Mouse (Mus musculus) heart, postnatal 0 days (tissue): ENCODE measurements around the gene Glrx2. TPM values are rescaled to one million over a fixed set of nuclear protein-coding genes. Genes with fewer than 3 reads are reported as not detected.

Experiments
- ATAC-seq: fragments of 200-750 bp; cut with Nextera tagmentation; 2 replicates; pipeline ENCODE4 v1.8.0; 2017; ENCODE audit warnings: low read depth, moderate number of reproducible peaks, moderate library complexity; ENCODE audit not compliant: insufficient read depth
- DNase-seq: peaks from one replicate; pipeline ENCODE4 v3.0.0-alpha.2; 2016; ENCODE audit warnings: low spot score
- H3K27ac ChIP-seq: fragments of 300-500 bp; sonication (generic); 2 replicates; pipeline ENCODE4 v1.5.1; 2014; ENCODE audit warnings: low read depth, mild to moderate bottlenecking
- H3K27me3 ChIP-seq: fragments of 300-500 bp; sonication (generic); 2 replicates; pipeline ENCODE4 v1.6.1; 2014; ENCODE audit warnings: low read length, mixed read lengths; ENCODE audit not compliant: control insufficient read depth, insufficient read depth
- H3K36me3 ChIP-seq: fragments of 300-500 bp; sonication (generic); replicated peaks from 2 replicates; pipeline ENCODE4 v1.6.1; 2014; ENCODE audit warnings: low read length, mixed read lengths; ENCODE audit not compliant: control insufficient read depth, insufficient read depth
- H3K4me1 ChIP-seq: fragments of 300-500 bp; sonication (generic); 2 replicates; pipeline ENCODE4 v1.6.1; 2014; ENCODE audit warnings: antibody characterized with exemption; ENCODE audit not compliant: control insufficient read depth, insufficient read depth
- H3K4me2 ChIP-seq: fragments of 300-500 bp; sonication (generic); 2 replicates; pipeline ENCODE4 v1.6.1; 2014; ENCODE audit warnings: low read depth, mild to moderate bottlenecking, low read length, moderate library complexity
- H3K4me3 ChIP-seq: fragments of 300-500 bp; sonication (generic); 2 replicates; pipeline ENCODE4 v1.5.1; 2014; ENCODE audit warnings: low read depth, low read length
- H3K9ac ChIP-seq: fragments of 300-500 bp; sonication (generic); replicated peaks from 2 replicates; pipeline ENCODE4 v1.6.1; 2014; ENCODE audit warnings: low read depth, low read length, mixed read lengths
- H3K9me3 ChIP-seq: fragments of 300-500 bp; sonication (generic); replicated peaks from 2 replicates; pipeline ENCODE4 v1.6.1; 2016; ENCODE audit warnings: low read length; ENCODE audit not compliant: control insufficient read depth
- CTCF ChIP-seq: IDR thresholded peaks from 2 replicates; pipeline ENCODE4 v1.5.1; 2016; ENCODE audit warnings: antibody characterized with exemption, control low read depth, low read depth
- EP300 ChIP-seq: IDR thresholded peaks from 2 replicates; pipeline ENCODE4 v1.6.1; 2016; ENCODE audit warnings: antibody characterized with exemption, low read depth
- WGBS: fragments of 180-500 bp; shearing (Covaris S2); extraction: QIAGEN DNeasy Blood & Tissue Kit; methylation state at CpG from one replicate; pipeline ENCODE4 v1.1.7; 2014; 5-methylcytosine and 5-hydroxymethylcytosine counted together
- polyA plus RNA-seq: library from polyadenylated mRNA; unstranded; fragments of >200 nt; fragmentation: Nextera tagmentation; extraction: Ambion mirVana; gene quantifications from 2 replicates; pipeline ENCODE4 v1.2.1, GENCODE M21; 2015
- total RNA-seq: library from RNA; depleted of rRNA; stranded (reverse); fragments of >200 nt; gene quantifications from 2 replicates; pipeline ENCODE4 v1.2.3, GENCODE M21; 2014; ENCODE audit warnings: low replicate concordance; rRNA removed

The Glrx2 gene
- total and polyA plus RNA-seq, 2 experiments from 2014 or later: 9.8 to 123 TPM

- TF ChIP-seq CTCF (no peak), EP300 (no peak)
- Histone ChIP-seq H3K4me3 (peak overlapping the region; percentile 30), H3K4me2 (peak overlapping the region; percentile 55), H3K36me3 (peaks cover 15% of the 10 kb centered on the region; the same call in 1 of the 2 replicates), H3K9me3 (no peaks in the 10 kb centered on the region), H3K4me1 (peaks cover 13% of the 10 kb centered on the region), H3K9ac (no peak overlapping the region; the same call in 1 of the 2 replicates), H3K27me3 (no peaks in the 10 kb centered on the region), H3K27ac (no peak overlapping the region)
- WGBS: 31% methylated on average over 7 of the region's 7 CpGs
- DNase-seq (peak; percentile 39), ATAC-seq (no peak)
These were observed 56.9 kb downstream of the Glrx2 start for GRCm38 (mm10) chr1:143773082-143773481.

- Histone ChIP-seq H3K27ac (no peak overlapping the region), H3K9ac (no peak overlapping the region), H3K27me3 (no peaks in the 10 kb centered on the region), H3K4me1 (peaks cover 18% of the 10 kb centered on the region), H3K9me3 (no peaks in the 10 kb centered on the region), H3K4me3 (0 out of 2 replicates have a peak overlapping the region, but pooled peaks have one; percentile 30), H3K36me3 (peaks cover 12% of the 10 kb centered on the region; the same call in 1 of the 2 replicates), H3K4me2 (peak overlapping the region; percentile 55; the same call in 1 of the 2 replicates)
- 28% methylated on average over 6 of the region's 6 CpGs for WGBS
- DNase-seq: peak; percentile 34
- no peak for ATAC-seq
- TF ChIP-seq EP300 (no peak), CTCF (no peak)
These were observed 57.8 kb downstream of the Glrx2 start for GRCm38 (mm10) chr1:143773909-143774308.

- peak within 1 kb of the TSS; percentile 90 for H3K4me2 ChIP-seq
- under 1% methylated on average over 83 of the region's 84 CpGs for WGBS
- no peaks in the 10 kb centered on the region for H3K9me3 ChIP-seq
- peaks cover 18% of the 10 kb centered on the region for H3K4me1 ChIP-seq
- DNase-seq: peak; percentile 98
- H3K4me3 ChIP-seq: peak within 1 kb of the TSS; percentile 82
- peak within 1 kb of the TSS; percentile 75 for H3K27ac ChIP-seq
- no peak for TF ChIP-seq EP300
- TF ChIP-seq CTCF: peak; percentile 99
- ATAC-seq: peak; percentile 95
- H3K36me3 ChIP-seq: no peaks in the 10 kb centered on the region
- no peaks in the 10 kb centered on the region for H3K27me3 ChIP-seq
- peak within 1 kb of the TSS; percentile 74 for H3K9ac ChIP-seq
These were observed 60.6 kb downstream of the Glrx2 start, which contains the start of the genes Trove2 and Uchl5 for GRCm38 (mm10) chr1:143776446-143777411. TSS of gene Trove2 (minus strand) at chr1:143777068. TSS of gene Uchl5 (plus strand) at chr1:143777272.

- TF ChIP-seq EP300 (no peak), CTCF (no peak)
- no peaks in the 10 kb centered on the region for H3K27me3 ChIP-seq
- ATAC-seq (peak; percentile 5; the same call in 1 of the 2 replicates), DNase-seq (no peak)
- peak overlapping the region; percentile 82 for H3K4me3 ChIP-seq
- H3K9ac ChIP-seq: peak overlapping the region; percentile 74
- WGBS: under 1% methylated on average over 39 of the region's 39 CpGs
- H3K36me3 ChIP-seq: no peaks in the 10 kb centered on the region
- peak overlapping the region; percentile 75 for H3K27ac ChIP-seq
- peak overlapping the region; percentile 90 for H3K4me2 ChIP-seq
- H3K9me3 ChIP-seq: no peaks in the 10 kb centered on the region
- peaks cover 18% of the 10 kb centered on the region for H3K4me1 ChIP-seq
These were observed 61.5 kb downstream of the Glrx2 start for GRCm38 (mm10) chr1:143777558-143778218.

- no peak for ATAC-seq
These were observed 72.6 kb downstream of the Glrx2 start for GRCm38 (mm10) chr1:143788584-143789227.

More at GRCm38 (mm10) chr1:143788584-143789227, 72.6 kb downstream of the Glrx2 start:
- H3K4me2 ChIP-seq: no peak overlapping the region
- no peaks in the 10 kb centered on the region for H3K27me3 ChIP-seq
- H3K9me3 ChIP-seq: no peaks in the 10 kb centered on the region
- H3K4me1 ChIP-seq: no peaks in the 10 kb centered on the region
- no peak overlapping the region for H3K27ac ChIP-seq
- TF ChIP-seq CTCF (peak; percentile 51), EP300 (no peak)
- no peak for DNase-seq
- no peaks in the 10 kb centered on the region; the same call in 1 of the 2 replicates for H3K36me3 ChIP-seq
- no peak overlapping the region for H3K4me3 ChIP-seq
- WGBS: 82% methylated on average over 2 of the region's 2 CpGs
- H3K9ac ChIP-seq: no peak overlapping the region

Other genes with a start within 250 kb of the Glrx2 start
- gene B3galt2, start 75.7 kb upstream of the Glrx2 start, total RNA-seq: under 0.01 TPM in 1 of 2 replicates, not detected in the other
- 0.05 and 0.08 TPM in 2 replicates for gene B3galt2, start 75.7 kb upstream of the Glrx2 start, polyA plus RNA-seq
- gene Cdc73, start 13.4 kb upstream of the Glrx2 start, total RNA-seq: 4.3 and 9.9 TPM in 2 replicates
- 9.9 and 10.7 TPM in 2 replicates for gene Cdc73, start 13.4 kb upstream of the Glrx2 start, polyA plus RNA-seq
- 13.1 and 14.9 TPM in 2 replicates for gene Trove2, start 60.7 kb downstream of the Glrx2 start, total RNA-seq
- 7.5 and 8.6 TPM in 2 replicates for gene Trove2, start 60.7 kb downstream of the Glrx2 start, polyA plus RNA-seq
- gene Uchl5, start 60.9 kb downstream of the Glrx2 start, total RNA-seq: 5.8 and 7.2 TPM in 2 replicates
- 46.4 and 49.3 TPM in 2 replicates for gene Uchl5, start 60.9 kb downstream of the Glrx2 start, polyA plus RNA-seq